Mouse (Mus musculus) C2C12 (cell line): Measurements from ENCODE around the gene Prss54. TPM values are rescaled to one million over a fixed set of nuclear protein-coding genes. Genes with fewer than 3 reads are reported as not detected.

ENCODE experiments used
- H3K27me3 ChIP-seq: one replicate; pipeline ENCODE4 v1.6.1; 2011; ENCODE audit not compliant: control insufficient read depth, insufficient read depth, insufficient read length
- H3K36me3 ChIP-seq: one replicate; pipeline ENCODE4 v1.6.1; 2011; ENCODE audit not compliant: control insufficient read depth, insufficient read depth
- H3K4me3 ChIP-seq: one replicate; pipeline ENCODE4 v1.5.1; 2011; ENCODE audit warnings: mild to moderate bottlenecking, control low read depth; ENCODE audit not compliant: poor library complexity, insufficient read depth, severe bottlenecking
- H3K79me2 ChIP-seq: one replicate; pipeline ENCODE4 v1.6.1; 2011; ENCODE audit not compliant: control insufficient read depth, insufficient read depth
- H3K79me3 ChIP-seq: one replicate; pipeline ENCODE4 v1.6.1; 2011; ENCODE audit warnings: low read depth, control low read depth
- H3ac ChIP-seq: one replicate; pipeline ENCODE3; 2011; ENCODE audit warnings: low read depth; ENCODE audit not compliant: control insufficient read depth, insufficient read length
- CEBPB ChIP-seq: IDR thresholded peaks from one replicate; pipeline ENCODE4 v1.6.1; 2011; ENCODE audit warnings: low read depth, mild to moderate bottlenecking, control low read depth, moderate library complexity
- CTCF ChIP-seq: IDR thresholded peaks from one replicate; pipeline ENCODE4 v1.5.1; 2011; ENCODE audit not compliant: control insufficient read depth, insufficient read depth, insufficient read length
- FOSL1 ChIP-seq: IDR thresholded peaks from one replicate; pipeline ENCODE4 v1.8.0; 2011; ENCODE audit warnings: mild to moderate bottlenecking, low read length; ENCODE audit not compliant: poor library complexity, insufficient read depth, severe bottlenecking
- MAX ChIP-seq: IDR thresholded peaks from one replicate; pipeline ENCODE4 v1.6.1; 2011; ENCODE audit warnings: mild to moderate bottlenecking, control low read depth
- MYOD1 ChIP-seq: IDR thresholded peaks from one replicate; pipeline ENCODE4 v1.6.1; 2011; ENCODE audit warnings: low read depth; ENCODE audit not compliant: control insufficient read depth, insufficient read length
- MYOG ChIP-seq: IDR thresholded peaks from one replicate; pipeline ENCODE4 v1.6.1; 2011; ENCODE audit not compliant: control insufficient read depth, insufficient read length; ENCODE audit errors: extremely low read depth
- USF1 ChIP-seq: IDR thresholded peaks from one replicate; pipeline ENCODE4 v1.6.1; 2011; ENCODE audit warnings: low read depth, mild to moderate bottlenecking, control low read depth, moderate library complexity
- polyA plus RNA-seq: library from polyadenylated mRNA; unstranded; fragments of >200 nt; fragmentation: generic; extraction: Trizol; gene quantifications from one replicate; pipeline ENCODE4 v1.2.1, GENCODE M21; 2012; ENCODE audit warnings: missing spikeins

Gene Prss54
- polyA plus RNA-seq, 1 experiment, result not detected

DNA sequence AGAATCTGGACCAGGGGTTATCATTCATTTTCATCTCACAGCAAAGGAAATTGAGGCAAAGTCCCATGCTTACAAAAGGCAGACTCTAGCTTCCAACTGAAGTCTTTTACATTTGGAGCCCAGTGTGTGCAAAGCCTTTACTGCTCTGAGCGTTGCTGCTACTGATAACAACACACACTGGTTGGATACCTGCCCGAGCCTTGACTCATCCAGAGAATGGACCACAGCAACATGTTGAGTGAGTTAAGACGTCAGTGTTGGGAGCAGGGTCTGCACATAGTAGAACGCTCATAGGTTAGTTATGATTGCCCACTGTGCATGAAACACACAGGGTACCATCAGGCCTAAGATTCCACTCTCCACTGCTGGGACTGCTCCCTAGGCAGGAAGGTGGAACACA is 52.1 kb downstream of the Prss54 start:
- Histone ChIP-seq H3ac (no peak overlapping the region), H3K79me3 (no peaks in the 10 kb centered on the region), H3K27me3 (peaks cover 26% of the 10 kb centered on the region), H3K4me3 (no peak overlapping the region), H3K79me2 (no peaks in the 10 kb centered on the region), H3K36me3 (no peaks in the 10 kb centered on the region)
- TF ChIP-seq MAX (no peak), MYOD1 (no peak), MYOG (no peak), CTCF (no peak), USF1 (no peak), CEBPB (no peak), FOSL1 (no peak)

GRCm38 (mm10) chr8:95516928-95517327 is 59.2 kb downstream of the Prss54 start:
- H3K4me3 ChIP-seq, result no peak overlapping the region
- no peaks in the 10 kb centered on the region for H3K27me3 ChIP-seq
- TF ChIP-seq MYOD1, result peak; percentile 38
- TF ChIP-seq CEBPB, result no peak
- TF ChIP-seq CTCF, result no peak
- TF ChIP-seq MAX, result no peak
- H3K79me2 ChIP-seq, result no peaks in the 10 kb centered on the region
- H3ac ChIP-seq, result no peak overlapping the region
- H3K36me3 ChIP-seq, result no peaks in the 10 kb centered on the region
- H3K79me3 ChIP-seq, result no peaks in the 10 kb centered on the region

- H3K4me3 ChIP-seq, result no peak overlapping the region
- H3K27me3 ChIP-seq, result peaks cover 13% of the 10 kb centered on the region
- H3K79me2 ChIP-seq, result no peaks in the 10 kb centered on the region
- no peaks in the 10 kb centered on the region for H3K36me3 ChIP-seq
- no peaks in the 10 kb centered on the region for H3K79me3 ChIP-seq
- TF ChIP-seq MYOD1, result no peak
- TF ChIP-seq CEBPB, result no peak
- no peak for TF ChIP-seq FOSL1
- TF ChIP-seq MAX, result no peak
- TF ChIP-seq USF1, result no peak
- TF ChIP-seq CTCF, result no peak
- TF ChIP-seq MYOG, result no peak
- H3ac ChIP-seq, result no peak overlapping the region
Measured at GRCm38 (mm10) chr8:95513219-95513618, 62.9 kb downstream of the Prss54 start.

DNA sequence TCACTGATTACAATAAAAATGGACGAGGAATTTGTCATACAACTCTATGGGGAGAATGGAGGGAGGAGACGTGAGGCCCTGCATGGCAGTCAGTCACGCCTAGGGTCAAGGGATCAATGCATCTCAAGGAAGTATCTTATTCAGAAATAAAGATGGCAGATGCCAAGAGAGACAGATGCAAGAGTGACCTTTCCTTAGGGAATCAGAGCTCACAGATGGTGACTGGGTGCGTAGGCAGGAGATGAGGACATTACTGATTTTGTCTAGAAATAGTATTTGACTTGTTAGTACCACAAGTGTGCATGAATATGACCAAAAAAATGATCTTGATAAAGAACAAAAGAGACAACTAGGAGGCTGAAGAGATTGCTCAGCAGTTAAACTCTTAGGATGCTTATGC is 63.9 kb downstream of the Prss54 start:
- H3K79me2 ChIP-seq, result no peaks in the 10 kb centered on the region
- no peak overlapping the region for H3ac ChIP-seq
- no peaks in the 10 kb centered on the region for H3K36me3 ChIP-seq
- H3K79me3 ChIP-seq, result no peaks in the 10 kb centered on the region
- TF ChIP-seq MAX (no peak), CTCF (no peak), MYOG (no peak), MYOD1 (no peak), USF1 (no peak), FOSL1 (no peak), CEBPB (no peak)
- no peak overlapping the region for H3K4me3 ChIP-seq
- H3K27me3 ChIP-seq, result peaks cover 13% of the 10 kb centered on the region

Other genes with a start within 250 kb of the Prss54 start
- gene Zfp319, start 244.4 kb downstream of the Prss54 start, polyA plus RNA-seq, result 5.7 TPM
- gene Usb1, start 244.1 kb downstream of the Prss54 start, polyA plus RNA-seq, result 38.1 TPM
- 6.0 TPM for gene Mmp15, start 224.1 kb downstream of the Prss54 start, polyA plus RNA-seq
- gene Cfap20, start 141.5 kb downstream of the Prss54 start, polyA plus RNA-seq, result 45.0 TPM
- gene Csnk2a2, start 86.3 kb downstream of the Prss54 start, polyA plus RNA-seq, result 61.0 TPM
- not detected for gene Ccdc113, start 42.3 kb downstream of the Prss54 start, polyA plus RNA-seq
- gene Gins3, start 57.1 kb upstream of the Prss54 start, polyA plus RNA-seq, result 8.3 TPM
- 43.3 TPM for gene Ndrg4, start 100.6 kb upstream of the Prss54 start, polyA plus RNA-seq
- 12.6 TPM for gene Setd6, start 139.5 kb upstream of the Prss54 start, polyA plus RNA-seq
- gene Cnot1, start 231.1 kb upstream of the Prss54 start, polyA plus RNA-seq, result 40.6 TPM
- 218 TPM for gene Sap18b, start 249.0 kb upstream of the Prss54 start, polyA plus RNA-seq